Mouse (Mus musculus) liver, embryonic 11.5 days (tissue): ENCODE results near the gene Gipc3. TPM values are rescaled to one million over a fixed set of nuclear protein-coding genes. Genes with fewer than 3 reads are reported as not detected.

Source experiments
- ATAC-seq: fragments of 200-750 bp; cut with Nextera tagmentation; replicated peaks from 2 replicates; pipeline ENCODE4 v1.8.0; 2017; ENCODE audit warnings: moderate number of reproducible peaks, mild to moderate bottlenecking, moderate TSS enrichment, moderate library complexity; ENCODE audit not compliant: low FRiP score
- DNase-seq: peaks from one replicate; pipeline ENCODE4 v3.0.0-alpha.2; 2017; ENCODE audit warnings: low spot score
- H3K27ac ChIP-seq: fragments of 300-500 bp; sonication (generic); 2 replicates; pipeline ENCODE4 v1.5.1; 2014; ENCODE audit warnings: mild to moderate bottlenecking, low read depth, low read length, control low read depth
- H3K27me3 ChIP-seq: fragments of 300-500 bp; sonication (generic); replicated peaks from 2 replicates; pipeline ENCODE4 v1.6.1; 2014; ENCODE audit warnings: low read length, mixed read lengths; ENCODE audit not compliant: control insufficient read depth, insufficient read depth
- H3K36me3 ChIP-seq: fragments of 300-500 bp; sonication (generic); 2 replicates; pipeline ENCODE4 v1.6.1; 2014; ENCODE audit warnings: mild to moderate bottlenecking, low read length, moderate library complexity, mixed read lengths; ENCODE audit not compliant: control insufficient read depth, insufficient read depth
- H3K4me1 ChIP-seq: fragments of 300-500 bp; sonication (generic); replicated peaks from 2 replicates; pipeline ENCODE4 v1.6.1; 2014; ENCODE audit warnings: low read length, mixed read lengths; ENCODE audit not compliant: control insufficient read depth, insufficient read depth
- H3K4me2 ChIP-seq: fragments of 300-500 bp; sonication (generic); 2 replicates; pipeline ENCODE4 v1.6.1; 2014; ENCODE audit warnings: mild to moderate bottlenecking, control low read depth, moderate library complexity
- H3K4me3 ChIP-seq: fragments of 300-500 bp; sonication (generic); 2 replicates; pipeline ENCODE4 v1.5.1; 2014; ENCODE audit warnings: low read depth, low read length, control low read depth
- H3K9ac ChIP-seq: fragments of 300-500 bp; sonication (generic); 2 replicates; pipeline ENCODE4 v1.6.1; 2014; ENCODE audit warnings: low read depth, low read length, control low read depth
- H3K9me3 ChIP-seq: fragments of 300-500 bp; sonication (generic); 2 replicates; pipeline ENCODE4 v1.6.1; 2016; ENCODE audit warnings: low read length, inconsistent platforms, mixed read lengths; ENCODE audit not compliant: control insufficient read depth
- WGBS: fragments of 180-500 bp; shearing (Covaris S2); extraction: QIAGEN DNeasy Blood & Tissue Kit; methylation state at CpG from one replicate; pipeline ENCODE4 v1.1.7; 2014; 5-methylcytosine and 5-hydroxymethylcytosine counted together
- polyA plus RNA-seq: library from polyadenylated mRNA; unstranded; fragments of >200 nt; fragmentation: Nextera tagmentation; extraction: Ambion mirVana; gene quantifications from 2 replicates; pipeline ENCODE4 v1.2.1, GENCODE M21; 2014

The Gipc3 gene
- polyA plus RNA-seq, 1 experiment from 2014 or later: not detected

GRCm38 (mm10) chr10:81377793-81378552 lies 34.9 kb upstream of the Gipc3 start, which contains the start of gene Fzr1:
Gene Fzr1 (minus strand): TSS chr10:81378516.
- H3K4me1 ChIP-seq: peaks cover 41% of the 10 kb centered on the region
- peak within 1 kb of the TSS; percentile 91 for H3K4me2 ChIP-seq
- H3K36me3 ChIP-seq: peaks cover 18% of the 10 kb centered on the region
- no peaks in the 10 kb centered on the region for H3K9me3 ChIP-seq
- WGBS: 1% methylated on average over 53 of the region's 59 CpGs
- ATAC-seq: peak; percentile 7
- peak within 1 kb of the TSS; percentile 92 for H3K4me3 ChIP-seq
- no peak for DNase-seq
- peak within 1 kb of the TSS; percentile 81 for H3K27ac ChIP-seq
- H3K9ac ChIP-seq: peak within 1 kb of the TSS; percentile 97
- no peaks in the 10 kb centered on the region for H3K27me3 ChIP-seq

DNA sequence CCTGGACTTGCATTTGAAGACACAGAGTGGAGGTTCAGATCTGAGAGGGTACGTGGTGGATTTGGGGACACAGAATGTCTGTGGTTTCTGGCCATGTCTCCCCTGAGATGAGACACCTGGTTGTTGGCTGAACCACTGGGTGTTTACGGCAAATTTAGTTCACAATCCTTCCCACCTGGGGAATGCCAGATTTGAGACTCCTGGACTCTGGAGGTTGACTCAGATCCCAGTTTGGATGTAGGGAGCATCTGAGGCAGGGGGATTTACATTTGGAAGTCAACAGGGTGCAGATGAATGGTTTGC lies 34.2 kb upstream of the Gipc3 start:
- Histone ChIP-seq H3K4me3 (peak overlapping the region; percentile 92), H3K27me3 (no peaks in the 10 kb centered on the region), H3K36me3 (peaks cover 23% of the 10 kb centered on the region), H3K4me2 (peak overlapping the region; percentile 91), H3K27ac (peak overlapping the region; percentile 75; the same call in 1 of the 2 replicates), H3K9me3 (no peaks in the 10 kb centered on the region), H3K9ac (peak overlapping the region; percentile 97), H3K4me1 (peaks cover 36% of the 10 kb centered on the region)
- ATAC-seq (no peak), DNase-seq (no peak)
- 72% methylated on average over 2 of the region's 2 CpGs for WGBS

GRCm38 (mm10) chr10:81376561-81377361 lies 33.7 kb upstream of the Gipc3 start:
- H3K9ac ChIP-seq: peak overlapping the region; percentile 97
- H3K27me3 ChIP-seq: no peaks in the 10 kb centered on the region
- H3K4me3 ChIP-seq: peak overlapping the region; percentile 92
- peaks cover 23% of the 10 kb centered on the region for H3K36me3 ChIP-seq
- 0 out of 2 replicates have a peak, but pooled peaks have one; percentile 27 for ATAC-seq
- no peak for DNase-seq
- H3K4me1 ChIP-seq: peaks cover 31% of the 10 kb centered on the region
- WGBS: 35% methylated on average over 6 of the region's 6 CpGs
- peak overlapping the region; percentile 91 for H3K4me2 ChIP-seq
- no peaks in the 10 kb centered on the region for H3K9me3 ChIP-seq
- peak overlapping the region; percentile 75 for H3K27ac ChIP-seq

GRCm38 (mm10) chr10:81375322-81375721 lies 32.3 kb upstream of the Gipc3 start:
- Histone ChIP-seq H3K4me1 (peaks cover 25% of the 10 kb centered on the region), H3K27me3 (no peaks in the 10 kb centered on the region), H3K4me3 (no peak overlapping the region), H3K9me3 (no peaks in the 10 kb centered on the region), H3K27ac (no peak overlapping the region; the same call in 1 of the 2 replicates), H3K9ac (no peak overlapping the region), H3K36me3 (peaks cover 36% of the 10 kb centered on the region), H3K4me2 (no peak overlapping the region)
- ATAC-seq (no peak), DNase-seq (no peak)
- WGBS: 93% methylated on average over 10 of the region's 10 CpGs

DNA sequence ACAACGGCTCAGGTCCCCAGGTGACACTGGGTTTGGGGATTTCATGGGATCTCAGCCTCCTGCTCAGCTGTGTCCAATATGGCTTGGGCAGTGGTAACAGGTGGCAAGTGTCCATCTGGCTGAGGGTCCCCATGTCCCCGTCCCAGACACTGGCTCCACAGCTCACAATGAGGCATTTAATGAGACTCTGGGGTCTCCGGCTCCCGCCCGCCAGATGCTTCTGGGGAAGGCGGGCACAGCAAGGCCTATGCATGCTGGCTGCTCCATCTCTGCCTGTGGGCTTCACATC lies 24.1 kb upstream of the Gipc3 start:
- no peak overlapping the region for H3K9ac ChIP-seq
- H3K27ac ChIP-seq: no peak overlapping the region
- DNase-seq: no peak
- H3K27me3 ChIP-seq: no peaks in the 10 kb centered on the region
- H3K4me3 ChIP-seq: no peak overlapping the region
- no peaks in the 10 kb centered on the region for H3K9me3 ChIP-seq
- H3K4me2 ChIP-seq: no peak overlapping the region
- peaks cover 34% of the 10 kb centered on the region for H3K4me1 ChIP-seq
- no peak for ATAC-seq
- WGBS: 89% methylated on average over 6 of the region's 6 CpGs
- peaks cover 54% of the 10 kb centered on the region for H3K36me3 ChIP-seq

DNA sequence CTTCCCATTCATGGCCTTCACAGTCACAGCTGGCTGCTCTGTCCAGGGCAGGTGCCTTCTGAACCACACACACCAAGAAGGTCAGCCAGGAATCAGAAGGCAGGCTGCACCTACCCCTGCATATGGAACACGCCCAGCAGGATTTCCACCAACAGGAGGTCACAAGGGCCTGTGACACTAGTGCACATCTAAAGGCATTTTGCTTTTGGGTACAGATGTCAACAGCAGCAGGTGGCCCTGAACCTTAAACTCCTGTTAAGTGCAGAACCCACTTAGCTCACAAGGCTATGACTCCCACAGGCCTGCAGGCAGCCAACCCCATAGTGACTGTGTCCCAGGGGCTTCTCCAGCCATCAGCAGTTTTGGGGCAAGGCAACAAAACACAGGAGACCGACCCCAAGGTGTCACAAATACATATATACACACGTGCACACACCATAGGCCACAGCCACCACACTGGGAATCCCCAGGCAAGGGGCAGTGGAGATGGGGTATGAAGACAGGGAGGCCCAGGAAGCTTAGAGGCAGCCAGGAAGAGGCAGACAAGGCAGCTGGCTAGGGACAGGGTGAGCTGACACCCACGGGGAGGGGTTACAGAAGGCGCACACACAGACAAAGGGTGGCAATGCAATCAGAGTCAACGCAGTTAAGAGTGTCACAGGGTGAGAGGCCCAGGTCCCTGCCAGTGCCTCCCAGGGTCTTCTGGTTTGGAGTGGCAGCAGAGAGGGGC lies 23.6 kb upstream of the Gipc3 start:
- 73% methylated on average over 6 of the region's 6 CpGs for WGBS
- Histone ChIP-seq H3K27ac (0 out of 2 replicates have a peak overlapping the region, but pooled peaks have one; percentile 35), H3K27me3 (no peaks in the 10 kb centered on the region), H3K36me3 (peaks cover 54% of the 10 kb centered on the region), H3K9ac (no peak overlapping the region), H3K4me2 (no peak overlapping the region), H3K4me3 (no peak overlapping the region), H3K4me1 (peaks cover 39% of the 10 kb centered on the region), H3K9me3 (no peaks in the 10 kb centered on the region)
- ATAC-seq (peak; percentile 4; the same call in 1 of the 2 replicates), DNase-seq (no peak)

DNA sequence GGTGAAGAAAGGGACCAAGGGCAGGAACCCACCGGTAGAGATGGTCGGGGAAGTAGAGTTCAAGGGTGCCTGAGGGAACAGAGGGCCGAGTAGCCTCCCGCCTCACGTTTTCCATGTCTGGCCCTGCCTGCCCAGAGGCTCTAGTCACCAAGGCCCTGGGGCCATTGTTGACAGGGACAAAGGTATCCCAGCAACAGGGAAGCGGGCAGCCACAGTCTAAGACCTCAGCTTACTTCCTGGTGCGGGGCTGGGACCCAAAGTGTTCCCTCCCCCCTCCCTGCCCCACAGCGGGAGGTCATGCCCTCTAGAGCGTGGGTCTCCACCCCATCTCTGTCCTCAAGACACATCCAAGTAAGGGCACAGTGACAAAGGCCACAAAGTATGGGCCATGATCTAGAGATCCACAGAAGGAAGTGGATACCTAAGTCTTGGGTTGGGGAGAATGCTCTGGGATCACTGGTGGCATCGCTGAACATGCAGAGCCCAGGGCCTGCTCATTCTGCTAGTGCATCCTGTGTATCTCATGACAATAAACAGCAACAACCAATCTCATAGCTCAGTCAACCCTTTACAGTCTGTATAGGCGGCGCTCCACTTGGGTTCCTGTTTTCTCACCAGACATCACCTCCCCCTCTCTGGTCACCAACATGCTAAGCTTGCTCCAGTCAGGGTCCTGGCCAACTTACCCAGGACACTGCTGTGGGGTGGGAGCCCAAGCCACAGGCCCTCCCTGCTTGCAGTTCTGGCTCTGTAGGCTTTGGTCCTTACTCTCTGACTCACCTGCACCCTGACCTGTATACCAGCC lies 22.8 kb upstream of the Gipc3 start, which contains the start of gene 4930404N11Rik:
TSS of gene 4930404N11Rik (minus strand) at position 145 of the 805 bp plus-strand sequence.
- peaks cover 45% of the 10 kb centered on the region for H3K4me1 ChIP-seq
- peak within 1 kb of the TSS; percentile 16; the same call in 1 of the 2 replicates for H3K9ac ChIP-seq
- no peaks in the 10 kb centered on the region for H3K9me3 ChIP-seq
- no peaks in the 10 kb centered on the region for H3K27me3 ChIP-seq
- 28% methylated on average over 12 of the region's 12 CpGs for WGBS
- no peak for DNase-seq
- peak; percentile 7; the same call in 1 of the 2 replicates for ATAC-seq
- peaks cover 50% of the 10 kb centered on the region for H3K36me3 ChIP-seq
- H3K27ac ChIP-seq: peak within 1 kb of the TSS; percentile 42
- peak within 1 kb of the TSS; percentile 22 for H3K4me3 ChIP-seq
- peak within 1 kb of the TSS; percentile 61 for H3K4me2 ChIP-seq

GRCm38 (mm10) chr10:81365073-81365472 lies 22.0 kb upstream of the Gipc3 start:
- DNase-seq: no peak
- Histone ChIP-seq H3K36me3 (peaks cover 46% of the 10 kb centered on the region), H3K9me3 (no peaks in the 10 kb centered on the region), H3K9ac (peak overlapping the region; percentile 16; the same call in 1 of the 2 replicates), H3K4me2 (no peak overlapping the region), H3K27ac (peak overlapping the region; percentile 42), H3K4me3 (no peak overlapping the region; the same call in 1 of the 2 replicates), H3K27me3 (no peaks in the 10 kb centered on the region), H3K4me1 (peaks cover 53% of the 10 kb centered on the region)
- ATAC-seq: no peak
- 45% methylated on average over 4 of the region's 4 CpGs for WGBS
